Mouse (Mus musculus) cerebellum, postnatal 36 days (tissue): ENCODE data around the gene Fgfr2.
"Not testable (repeated sequence)": the region's sequence is repeated elsewhere in the genome, so short reads cannot be mapped to it uniquely, and the experiment has no call there.

ENCODE experiments used
- DNase-seq, 2 experiments: peaks; one replicate each; pipeline ENCODE4 v3.0.0; 2021 to 2022; ENCODE audit warnings: mixed read lengths in 2 of 2

Fgfr2 gene

GRCm38 (mm10) chr7:132480696-132481306, 642.3 kb downstream of the Fgfr2 start:
- DNase-seq: no peak

GRCm38 (mm10) chr7:132478295-132478809, 644.8 kb downstream of the Fgfr2 start:
- no peak for DNase-seq

GRCm38 (mm10) chr7:132477753-132478152, 645.4 kb downstream of the Fgfr2 start:
- no peak for DNase-seq

GRCm38 (mm10) chr7:132476491-132476890, 646.7 kb downstream of the Fgfr2 start:
- no peak for DNase-seq

- peak; percentile 79 to 81 for DNase-seq
Observed at GRCm38 (mm10) chr7:132475069-132475468, 648.1 kb downstream of the Fgfr2 start.

GRCm38 (mm10) chr7:132471327-132471726, 651.8 kb downstream of the Fgfr2 start:
- DNase-seq: peak; percentile 35 to 41

- DNase-seq: no peak
Observed at GRCm38 (mm10) chr7:132468391-132468790, 654.8 kb downstream of the Fgfr2 start.

GRCm38 (mm10) chr7:132465897-132466296, 657.3 kb downstream of the Fgfr2 start:
- DNase-seq: no peak

- no peak for DNase-seq
Observed at GRCm38 (mm10) chr7:132464894-132465293, 658.3 kb downstream of the Fgfr2 start.

GRCm38 (mm10) chr7:132458493-132458892, 664.7 kb downstream of the Fgfr2 start:
- DNase-seq: no peak

- no peak for DNase-seq
Observed at GRCm38 (mm10) chr7:132455071-132455720, 668.0 kb downstream of the Fgfr2 start.

- DNase-seq: no peak
Observed at GRCm38 (mm10) chr7:132449891-132450735, 673.0 kb downstream of the Fgfr2 start.

GRCm38 (mm10) chr7:132448511-132449154, 674.5 kb downstream of the Fgfr2 start:
- no peak for DNase-seq

- DNase-seq: no peak
Observed at GRCm38 (mm10) chr7:132447558-132447957, 675.6 kb downstream of the Fgfr2 start.

- DNase-seq: peak; percentile 72 to 78
Observed at GRCm38 (mm10) chr7:132446841-132447240, 676.3 kb downstream of the Fgfr2 start.

- no peak for DNase-seq
Observed at GRCm38 (mm10) chr7:132444221-132444620, 678.9 kb downstream of the Fgfr2 start.

- DNase-seq: peak; percentile 24 to 36
Observed at GRCm38 (mm10) chr7:132443769-132444168, 679.4 kb downstream of the Fgfr2 start.

GRCm38 (mm10) chr7:132443134-132443533, 680.0 kb downstream of the Fgfr2 start:
- DNase-seq: no peak

- not testable (repeated sequence) for DNase-seq
Observed at GRCm38 (mm10) chr7:132442133-132442763, 680.9 kb downstream of the Fgfr2 start.

GRCm38 (mm10) chr7:132439916-132440315, 683.2 kb downstream of the Fgfr2 start:
- no peak for DNase-seq

- no peak for DNase-seq
Observed at GRCm38 (mm10) chr7:132438060-132438459, 685.1 kb downstream of the Fgfr2 start.

GRCm38 (mm10) chr7:132437431-132437830, 685.7 kb downstream of the Fgfr2 start:
- DNase-seq: no peak
